In genomic region chr11:73024236-73024904, GRCm38 (mm10) we compare ENCODE assay signal across 8 mouse cellular contexts. TPM values are rescaled to one million over a fixed set of nuclear protein-coding genes. Genes with fewer than 3 reads are reported as not detected.
DNase-seq lines count a peak whose midpoint lies in the region; ATAC-seq and TF ChIP-seq lines count a peak whose summit lies in the region.

No protein-coding gene starts in this region.

- peak; percentile 43 for DNase-seq in gastrocnemius, adult 2 months
- no peak for DNase-seq in gastrocnemius, postnatal 36 days
- peak; percentile 63 for DNase-seq in embryonic facial prominence, embryonic 14.5 days (ENCODE audit: low spot score)
- DNase-seq in kidney, postnatal 14 days, result peak; percentile 57
- no peak for DNase-seq in left cerebral cortex, adult 9 months (ENCODE audit: low spot score in 2 of 2)
- no peak for DNase-seq in Muller cell, postnatal 12 days (ENCODE audit: inconsistent ontology term)

- no peak for TF ChIP-seq CTCF in gastrocnemius, adult 2 months (IDR thresholded peaks at IDR 0.05)

- WGBS in embryonic facial prominence, embryonic 14.5 days, result 46% methylated on average over 7 of the region's 7 CpGs

- H3K27ac ChIP-seq in gastrocnemius, adult 2 months, result peak overlapping the region; percentile 63
- H3K27ac ChIP-seq in embryonic facial prominence, embryonic 14.5 days (replicated peaks; ENCODE audit: low read depth, low read length), result no peak overlapping the region

- H3K4me2 ChIP-seq in embryonic facial prominence, embryonic 14.5 days (ENCODE audit: low read depth, low read length), result no peak overlapping the region

- H3K9me3 ChIP-seq in embryonic facial prominence, embryonic 14.5 days (ENCODE audit: control insufficient read depth, low read length), result no peaks in the 10 kb centered on the region
- no peaks in the 10 kb centered on the region for H3K9me3 ChIP-seq in megakaryocyte, embryonic 14.5 days

- ATAC-seq in embryonic facial prominence, embryonic 14.5 days (ENCODE audit: low read depth), result 0 out of 2 replicates have a peak, but pooled peaks have one; percentile 19
- no peak for ATAC-seq in erythroblast, adult 5-6 weeks (replicated peaks; ENCODE audit: low FRiP score, poor library complexity, severe bottlenecking)

- H3K27me3 ChIP-seq in embryonic facial prominence, embryonic 14.5 days (replicated peaks; ENCODE audit: control insufficient read depth, insufficient read depth, low read length), result peaks cover 11% of the 10 kb centered on the region
- H3K27me3 ChIP-seq in megakaryocyte, embryonic 14.5 days (replicated peaks), result peaks cover 12% of the 10 kb centered on the region

- H3K4me1 ChIP-seq in embryonic facial prominence, embryonic 14.5 days (ENCODE audit: control insufficient read depth, insufficient read depth, low read length), result no peaks in the 10 kb centered on the region
- peaks cover 74% of the 10 kb centered on the region for H3K4me1 ChIP-seq in megakaryocyte, embryonic 14.5 days

- H3K4me3 ChIP-seq in gastrocnemius, adult 2 months, result no peak overlapping the region
- H3K4me3 ChIP-seq in embryonic facial prominence, embryonic 14.5 days (ENCODE audit: low read depth, low read length), result no peak overlapping the region
- H3K4me3 ChIP-seq in megakaryocyte, embryonic 14.5 days (replicated peaks), result peak overlapping the region; percentile 38

- intact Hi-C loops in gastrocnemius, adult 2 months (cut with DNase I), result no loop called here
- intact Hi-C loops in gastrocnemius, postnatal 36 days (cut with DNase I), result no loop called here

- H3K36me3 ChIP-seq in embryonic facial prominence, embryonic 14.5 days (ENCODE audit: control insufficient read depth, insufficient read depth, low read length), result no peaks in the 10 kb centered on the region
- peaks cover 96% of the 10 kb centered on the region for H3K36me3 ChIP-seq in megakaryocyte, embryonic 14.5 days (replicated peaks; ENCODE audit: low read length)

- no peak overlapping the region for H3K9ac ChIP-seq in embryonic facial prominence, embryonic 14.5 days (ENCODE audit: low read depth, low read length)

RNA-seq across cellular contexts. Expression of gene Camkk1, which starts 5.6 kb away (rescaled TPM):
- under 1 TPM; 0.43 to 0.89 TPM for total RNA-seq in gastrocnemius, adult 2 months (2021)
- total RNA-seq in gastrocnemius, postnatal 36 days (2021), result 1 to 10 TPM in 1 of 2 experiments, under 1 TPM in 1; 0.71 to 1.2 TPM
- polyA plus RNA-seq in embryonic facial prominence, embryonic 14.5 days (2014; fragmentation: Nextera tagmentation; extraction: Ambion mirVana), result 6.0 TPM in 2 replicates
- 6.5 and 19.1 TPM in 2 replicates for polyA plus RNA-seq in megakaryocyte, embryonic 14.5 days (2012; ENCODE audit: insufficient read depth, low replicate concordance)
- total RNA-seq in erythroblast, adult 5-6 weeks (2015; ENCODE audit: low replicate concordance), result not detected in 2 replicates
- total RNA-seq in erythroblast, adult 5-6 weeks (2017; ENCODE audit: low replicate concordance), result 0.77 TPM in 1 of 2 replicates, not detected in the other

RNA-seq across cellular contexts. Expression of gene Ncbp3, which starts 23.2 kb away (rescaled TPM):
- 1 to 10 TPM; 3.2 to 3.9 TPM for total RNA-seq in gastrocnemius, adult 2 months (2021)
- total RNA-seq in gastrocnemius, postnatal 36 days (2021), result 1 to 10 TPM; 2.6 to 2.9 TPM
- 9.2 and 9.5 TPM in 2 replicates for polyA plus RNA-seq in embryonic facial prominence, embryonic 14.5 days (2014; fragmentation: Nextera tagmentation; extraction: Ambion mirVana)
- 1.7 TPM in 1 of 2 replicates, not detected in the other for polyA plus RNA-seq in megakaryocyte, embryonic 14.5 days (2012; ENCODE audit: insufficient read depth, low replicate concordance)
- 3.7 and 5.0 TPM in 2 replicates for total RNA-seq in erythroblast, adult 5-6 weeks (2015; ENCODE audit: low replicate concordance)
- 7.3 and 11.2 TPM in 2 replicates for total RNA-seq in erythroblast, adult 5-6 weeks (2017; ENCODE audit: low replicate concordance)

RNA-seq across cellular contexts. Expression of gene P2rx1, which starts 25.5 kb away (rescaled TPM):
- under 1 TPM; 0.15 to 0.56 TPM for total RNA-seq in gastrocnemius, adult 2 months (2021)
- under 1 TPM; 0.20 to 0.32 TPM for total RNA-seq in gastrocnemius, postnatal 36 days (2021)
- polyA plus RNA-seq in embryonic facial prominence, embryonic 14.5 days (2014; fragmentation: Nextera tagmentation; extraction: Ambion mirVana), result 2.3 and 3.0 TPM in 2 replicates
- 400 TPM in 2 replicates for polyA plus RNA-seq in megakaryocyte, embryonic 14.5 days (2012; ENCODE audit: insufficient read depth, low replicate concordance)
- 0.58 and 1.5 TPM in 2 replicates for total RNA-seq in erythroblast, adult 5-6 weeks (2015; ENCODE audit: low replicate concordance)
- 1.5 and 3.2 TPM in 2 replicates for total RNA-seq in erythroblast, adult 5-6 weeks (2017; ENCODE audit: low replicate concordance)

Comparison
In these comparisons a context has a peak if more than half of its experiments do, and no peak if none do; other contexts are left out.
1. DNase-seq: peak in gastrocnemius, adult 2 months (single experiment), embryonic facial prominence, embryonic 14.5 days (single experiment) and kidney, postnatal 14 days (single experiment); none in gastrocnemius, postnatal 36 days (0 of 2), left cerebral cortex, adult 9 months (0 of 2) and Muller cell, postnatal 12 days (single experiment).